Mouse (Mus musculus) embryonic facial prominence, embryonic 11.5 days (tissue): ENCODE data around the gene Tenm1. TPM values are rescaled to one million over a fixed set of nuclear protein-coding genes. Genes with fewer than 3 reads are reported as not detected.

Experiments used
- ATAC-seq: fragments of 200-750 bp; cut with Nextera tagmentation; replicated peaks from 2 replicates; pipeline ENCODE4 v1.8.0; 2017; ENCODE audit warnings: low read depth; ENCODE audit not compliant: insufficient number of reproducible peaks, low FRiP score, low TSS enrichment
- DNase-seq: peaks from one replicate; pipeline ENCODE4 v3.0.0-alpha.2; 2015; ENCODE audit warnings: low spot score
- H3K27ac ChIP-seq: fragments of 300-500 bp; sonication (generic); replicated peaks from 2 replicates; pipeline ENCODE4 v1.5.1; 2014; ENCODE audit warnings: mild to moderate bottlenecking, low read depth, low read length, control low read depth
- H3K27me3 ChIP-seq: fragments of 300-500 bp; sonication (generic); 2 replicates; pipeline ENCODE4 v1.6.1; 2014; ENCODE audit warnings: mild to moderate bottlenecking, low read length, moderate library complexity, mixed read lengths; ENCODE audit not compliant: control insufficient read depth, insufficient read depth
- H3K36me3 ChIP-seq: fragments of 300-500 bp; sonication (generic); replicated peaks from 2 replicates; pipeline ENCODE4 v1.6.1; 2014; ENCODE audit warnings: low read depth, mild to moderate bottlenecking, low read length, moderate library complexity, mixed read lengths; ENCODE audit not compliant: control insufficient read depth, insufficient read depth
- H3K4me1 ChIP-seq: fragments of 300-500 bp; sonication (generic); 2 replicates; pipeline ENCODE4 v1.6.1; 2014; ENCODE audit warnings: low read length, mixed read lengths; ENCODE audit not compliant: control insufficient read depth, insufficient read depth
- H3K4me2 ChIP-seq: fragments of 300-500 bp; sonication (generic); 2 replicates; pipeline ENCODE4 v1.6.1; 2014; ENCODE audit warnings: low read depth, mild to moderate bottlenecking, control low read depth, low read length, moderate library complexity
- H3K4me3 ChIP-seq: fragments of 300-500 bp; sonication (generic); 2 replicates; pipeline ENCODE4 v1.5.1; 2014; ENCODE audit warnings: low read depth, low read length, control low read depth
- H3K9ac ChIP-seq: fragments of 300-500 bp; sonication (generic); replicated peaks from 2 replicates; pipeline ENCODE4 v1.6.1; 2014; ENCODE audit warnings: mild to moderate bottlenecking, control low read depth, low read length
- H3K9me3 ChIP-seq: fragments of 300-500 bp; sonication (generic); replicated peaks from 2 replicates; pipeline ENCODE4 v1.6.1; 2016; ENCODE audit warnings: mild to moderate bottlenecking, low read length, inconsistent platforms, mixed read lengths; ENCODE audit not compliant: control insufficient read depth
- WGBS: fragments of 180-500 bp; shearing (Covaris S2); extraction: QIAGEN DNeasy Blood & Tissue Kit; methylation state at CpG from one replicate; pipeline ENCODE4 v1.1.7; 2014; 5-methylcytosine and 5-hydroxymethylcytosine counted together
- polyA plus RNA-seq: library from polyadenylated mRNA; unstranded; fragments of >200 nt; fragmentation: Nextera tagmentation; extraction: Ambion mirVana; gene quantifications from 2 replicates; pipeline ENCODE4 v1.2.1, GENCODE M21; 2014

Tenm1 gene
- polyA plus RNA-seq, 1 experiment from 2014 or later, result 0.74 TPM

- no peak overlapping the region for H3K27ac ChIP-seq
- no peaks in the 10 kb centered on the region for H3K9me3 ChIP-seq
- H3K36me3 ChIP-seq, result no peaks in the 10 kb centered on the region
- no peak overlapping the region for H3K4me3 ChIP-seq
- ATAC-seq (no peak), DNase-seq (no peak)
- H3K9ac ChIP-seq, result no peak overlapping the region
- 45% methylated on average over 4 of the region's 4 CpGs for WGBS
- H3K4me2 ChIP-seq, result no peak overlapping the region
- H3K4me1 ChIP-seq, result no peaks in the 10 kb centered on the region
- no peaks in the 10 kb centered on the region for H3K27me3 ChIP-seq
Observed at GRCm38 (mm10) chrX:42781566-42781965, 647.4 kb downstream of the Tenm1 start.

- no peak overlapping the region for H3K9ac ChIP-seq
- no peak overlapping the region for H3K4me2 ChIP-seq
- DNase-seq (no peak), ATAC-seq (no peak)
- H3K36me3 ChIP-seq, result no peaks in the 10 kb centered on the region
- H3K27me3 ChIP-seq, result no peaks in the 10 kb centered on the region
- no peak overlapping the region for H3K4me3 ChIP-seq
- 76% methylated on average over 3 of the region's 3 CpGs for WGBS
- no peak overlapping the region for H3K27ac ChIP-seq
- no peaks in the 10 kb centered on the region for H3K4me1 ChIP-seq
- H3K9me3 ChIP-seq, result no peaks in the 10 kb centered on the region
Observed at GRCm38 (mm10) chrX:42718078-42718785, 710.7 kb downstream of the Tenm1 start.

GRCm38 (mm10) chrX:42700291-42700690 is 728.6 kb downstream of the Tenm1 start:
- no peak overlapping the region for H3K4me2 ChIP-seq
- no peaks in the 10 kb centered on the region for H3K4me1 ChIP-seq
- no peak overlapping the region for H3K4me3 ChIP-seq
- no peak for DNase-seq
- no peak overlapping the region for H3K27ac ChIP-seq
- no peaks in the 10 kb centered on the region for H3K9me3 ChIP-seq
- H3K27me3 ChIP-seq, result no peaks in the 10 kb centered on the region
- no peaks in the 10 kb centered on the region for H3K36me3 ChIP-seq
- no peak overlapping the region for H3K9ac ChIP-seq
- no peak for ATAC-seq
- WGBS, result 50% methylated on average over 3 of the region's 3 CpGs

- DNase-seq (peak; percentile 2), ATAC-seq (no peak)
- no peaks in the 10 kb centered on the region for H3K9me3 ChIP-seq
- no peak overlapping the region for H3K9ac ChIP-seq
- H3K27me3 ChIP-seq, result no peaks in the 10 kb centered on the region
- no peak overlapping the region for H3K4me3 ChIP-seq
- H3K4me1 ChIP-seq, result no peaks in the 10 kb centered on the region
- H3K36me3 ChIP-seq, result no peaks in the 10 kb centered on the region
- H3K27ac ChIP-seq, result no peak overlapping the region
- H3K4me2 ChIP-seq, result no peak overlapping the region
- WGBS, result 46% methylated on average over 3 of the region's 3 CpGs
Observed at GRCm38 (mm10) chrX:42647131-42647530, 781.8 kb downstream of the Tenm1 start.

GRCm38 (mm10) chrX:42580521-42580920 is 848.4 kb downstream of the Tenm1 start:
- ATAC-seq, result no peak
- H3K27ac ChIP-seq, result no peak overlapping the region

GRCm38 (mm10) chrX:42558683-42559082 is 870.2 kb downstream of the Tenm1 start:
- ATAC-seq (no peak), DNase-seq (no peak)
- Histone ChIP-seq H3K9me3 (no peaks in the 10 kb centered on the region), H3K27me3 (no peaks in the 10 kb centered on the region), H3K4me1 (no peaks in the 10 kb centered on the region), H3K4me3 (no peak overlapping the region), H3K9ac (no peak overlapping the region), H3K36me3 (no peaks in the 10 kb centered on the region), H3K27ac (no peak overlapping the region), H3K4me2 (no peak overlapping the region)
- 72% methylated on average over 4 of the region's 4 CpGs for WGBS

More at GRCm38 (mm10) chrX:42580521-42580920, 848.4 kb downstream of the Tenm1 start:
- no peak for DNase-seq
- no peaks in the 10 kb centered on the region for H3K4me1 ChIP-seq
- H3K9me3 ChIP-seq, result no peaks in the 10 kb centered on the region
- H3K27me3 ChIP-seq, result no peaks in the 10 kb centered on the region
- no peak overlapping the region for H3K4me3 ChIP-seq
- H3K36me3 ChIP-seq, result no peaks in the 10 kb centered on the region
- H3K4me2 ChIP-seq, result no peak overlapping the region
- no peak overlapping the region for H3K9ac ChIP-seq
- 52% methylated on average over 2 of the region's 2 CpGs for WGBS

- 23% methylated on average over 7 of the region's 7 CpGs for WGBS
- ATAC-seq, result no peak
Observed at GRCm38 (mm10) chrX:42557284-42557683, 871.6 kb downstream of the Tenm1 start.

GRCm38 (mm10) chrX:42548513-42548912 is 880.4 kb downstream of the Tenm1 start:
- no peak for ATAC-seq
- H3K36me3 ChIP-seq, result no peaks in the 10 kb centered on the region
- H3K9ac ChIP-seq, result no peak overlapping the region
- no peak for DNase-seq
- no peaks in the 10 kb centered on the region for H3K4me1 ChIP-seq
- no peak overlapping the region for H3K4me3 ChIP-seq
- no peak overlapping the region for H3K4me2 ChIP-seq
- no peaks in the 10 kb centered on the region for H3K9me3 ChIP-seq
- no peaks in the 10 kb centered on the region for H3K27me3 ChIP-seq
- H3K27ac ChIP-seq, result no peak overlapping the region
- WGBS, result 68% methylated on average over 4 of the region's 4 CpGs

More at GRCm38 (mm10) chrX:42557284-42557683, 871.6 kb downstream of the Tenm1 start:
- no peak overlapping the region for H3K4me3 ChIP-seq
- H3K4me1 ChIP-seq, result no peaks in the 10 kb centered on the region
- H3K36me3 ChIP-seq, result no peaks in the 10 kb centered on the region
- H3K9me3 ChIP-seq, result no peaks in the 10 kb centered on the region
- H3K27ac ChIP-seq, result no peak overlapping the region
- peak; percentile 68 for DNase-seq
- H3K4me2 ChIP-seq, result no peak overlapping the region
- no peak overlapping the region for H3K9ac ChIP-seq
- no peaks in the 10 kb centered on the region for H3K27me3 ChIP-seq
